Mouse (Mus musculus) midbrain, postnatal 0 days (tissue): Measurements from ENCODE around the gene Csrnp1. TPM values are rescaled to one million over a fixed set of nuclear protein-coding genes. Genes with fewer than 3 reads are reported as not detected.

Experiments used
- ATAC-seq: fragments of 200-750 bp; cut with Nextera tagmentation; 2 replicates; pipeline ENCODE4 v1.8.0; 2017; ENCODE audit warnings: moderate number of reproducible peaks, mild to moderate bottlenecking, moderate TSS enrichment, moderate library complexity; ENCODE audit not compliant: low FRiP score
- DNase-seq: peaks from one replicate; pipeline ENCODE4 v3.0.0-alpha.2; 2015; ENCODE audit warnings: low spot score
- H3K27ac ChIP-seq: fragments of 300-500 bp; sonication (generic); 2 replicates; pipeline ENCODE4 v1.5.1; 2014; ENCODE audit warnings: low read depth, mild to moderate bottlenecking, low read length, mixed read lengths
- H3K27me3 ChIP-seq: fragments of 300-500 bp; sonication (generic); 2 replicates; pipeline ENCODE4 v1.6.1; 2014; ENCODE audit warnings: low read length, control low read depth, mixed read lengths; ENCODE audit not compliant: insufficient read depth
- H3K36me3 ChIP-seq: fragments of 300-500 bp; sonication (generic); 2 replicates; pipeline ENCODE4 v1.6.1; 2014; ENCODE audit warnings: low read length, control low read depth, mixed read lengths; ENCODE audit not compliant: insufficient read depth
- H3K4me1 ChIP-seq: fragments of 300-500 bp; sonication (generic); 2 replicates; pipeline ENCODE4 v1.6.1; 2014; ENCODE audit warnings: mild to moderate bottlenecking, control low read depth, antibody characterized with exemption, low read length, mixed read lengths; ENCODE audit not compliant: insufficient read depth
- H3K4me2 ChIP-seq: fragments of 300-500 bp; sonication (generic); 2 replicates; pipeline ENCODE4 v1.6.1; 2014; ENCODE audit warnings: low read depth, mild to moderate bottlenecking, low read length, mixed read lengths; ENCODE audit not compliant: poor library complexity, severe bottlenecking
- H3K4me3 ChIP-seq: fragments of 300-500 bp; sonication (generic); 2 replicates; pipeline ENCODE4 v1.5.1; 2014; ENCODE audit warnings: low read depth, mild to moderate bottlenecking, low read length, moderate library complexity
- H3K9ac ChIP-seq: fragments of 300-500 bp; sonication (generic); replicated peaks from 2 replicates; pipeline ENCODE4 v1.6.1; 2014; ENCODE audit warnings: mild to moderate bottlenecking, low read length, moderate library complexity, mixed read lengths; ENCODE audit not compliant: poor library complexity, severe bottlenecking
- H3K9me3 ChIP-seq: fragments of 300-500 bp; sonication (generic); 2 replicates; pipeline ENCODE4 v1.6.1; 2016; ENCODE audit warnings: low read length, control low read depth
- CTCF ChIP-seq: IDR thresholded peaks from 2 replicates; pipeline ENCODE4 v1.5.1; 2016; ENCODE audit warnings: antibody characterized with exemption, mild to moderate bottlenecking
- WGBS: fragments of 180-500 bp; shearing (Covaris S2); extraction: QIAGEN DNeasy Blood & Tissue Kit; methylation state at CpG from one replicate; pipeline ENCODE4 v1.1.7; 2014; 5-methylcytosine and 5-hydroxymethylcytosine counted together
- polyA plus RNA-seq: library from polyadenylated mRNA; unstranded; fragments of >200 nt; fragmentation: Nextera tagmentation; extraction: Ambion mirVana; gene quantifications from 2 replicates; pipeline ENCODE4 v1.2.1, GENCODE M21; 2015
- total RNA-seq: library from RNA; depleted of rRNA; stranded (reverse); fragments of >200 nt; gene quantifications from 2 replicates; pipeline ENCODE4 v1.2.3, GENCODE M21; 2014

Gene Csrnp1
- total and polyA plus RNA-seq, 2 experiments from 2014 or later: 1.1 to 1.7 TPM

- Histone ChIP-seq H3K36me3 (peaks cover 3% of the 10 kb centered on the region; the same call in 1 of the 2 replicates), H3K4me1 (0 out of 2 replicates have a peak, but pooled peaks cover 11% of the 10 kb centered on the region), H3K9me3 (no peaks in the 10 kb centered on the region), H3K27me3 (no peaks in the 10 kb centered on the region), H3K9ac (no peak overlapping the region), H3K27ac (no peak overlapping the region), H3K4me3 (no peak overlapping the region), H3K4me2 (no peak overlapping the region)
- DNase-seq (peak; percentile 49), ATAC-seq (no peak)
- 30% methylated on average over 5 of the region's 5 CpGs for WGBS
- no peak for TF ChIP-seq CTCF
Measured at GRCm38 (mm10) chr9:119977557-119978060, 6.8 kb downstream of the Csrnp1 start.

DNA sequence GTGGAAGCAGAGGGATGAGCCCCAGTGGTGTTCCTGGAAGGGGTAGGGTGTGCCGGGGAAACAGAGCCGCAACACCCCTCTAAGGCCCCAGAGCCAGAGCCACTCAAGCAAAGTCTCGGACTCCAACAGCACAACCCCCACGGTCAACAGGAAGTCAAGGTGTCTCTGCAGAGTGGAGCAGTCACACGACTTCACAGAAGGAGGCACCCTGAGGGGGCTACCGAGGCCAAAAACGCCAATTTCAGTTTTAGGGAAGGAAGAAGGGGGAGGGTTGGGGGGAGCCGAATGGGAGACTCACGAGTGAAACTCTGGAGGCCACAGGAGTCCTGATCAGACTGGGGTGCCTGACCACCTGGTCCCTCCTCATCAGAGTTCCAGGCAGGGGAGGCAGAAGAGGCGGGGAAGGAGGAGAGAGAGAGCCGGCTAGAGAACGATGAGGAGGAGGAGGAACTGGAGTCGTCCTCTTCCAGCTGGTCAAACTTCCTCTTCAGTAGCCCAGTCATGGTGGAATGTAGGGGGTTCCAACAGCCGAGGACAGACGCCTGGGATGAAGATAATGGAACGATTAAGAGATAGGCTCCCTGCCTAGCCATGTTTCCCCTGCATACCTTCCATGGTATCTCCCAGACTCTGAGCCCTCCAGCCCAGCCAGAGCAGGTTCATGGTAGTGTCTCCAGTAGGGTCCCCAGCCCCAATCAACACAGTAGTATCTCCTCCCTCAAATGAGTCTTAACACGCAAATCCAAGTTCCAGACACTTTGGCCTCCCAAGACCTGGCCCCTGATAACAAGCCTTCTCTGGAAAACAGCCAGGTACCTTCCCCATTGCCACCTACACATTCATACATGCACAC is 7.5 kb downstream of the Csrnp1 start:
- no peak overlapping the region for H3K27ac ChIP-seq
- no peak for TF ChIP-seq CTCF
- no peaks in the 10 kb centered on the region for H3K9me3 ChIP-seq
- H3K4me2 ChIP-seq: no peak overlapping the region
- 65% methylated on average over 17 of the region's 17 CpGs for WGBS
- no peaks in the 10 kb centered on the region for H3K27me3 ChIP-seq
- peaks cover 3% of the 10 kb centered on the region; the same call in 1 of the 2 replicates for H3K36me3 ChIP-seq
- H3K4me3 ChIP-seq: no peak overlapping the region
- H3K9ac ChIP-seq: no peak overlapping the region
- 0 out of 2 replicates have a peak, but pooled peaks cover 6% of the 10 kb centered on the region for H3K4me1 ChIP-seq
- DNase-seq (no peak), ATAC-seq (no peak)

DNA sequence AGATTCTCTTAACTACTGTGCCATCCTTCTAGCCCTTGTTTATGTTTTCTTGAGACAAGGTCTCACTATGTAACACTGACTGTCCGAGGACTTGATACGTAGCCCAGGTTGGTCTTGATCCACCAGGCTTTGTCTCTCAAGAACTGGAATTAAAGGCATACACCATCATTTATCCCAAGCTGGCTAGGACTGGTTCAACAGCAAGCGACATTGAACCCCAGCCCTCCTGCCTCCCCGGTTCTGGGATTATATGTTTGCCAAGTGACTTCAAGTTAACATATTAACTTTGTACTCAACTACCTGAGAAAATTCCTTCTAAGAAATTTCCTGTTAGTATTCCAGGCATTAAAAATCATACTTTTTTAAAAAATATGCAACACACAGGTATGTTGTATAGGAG is 9.2 kb downstream of the Csrnp1 start:
- peaks cover 3% of the 10 kb centered on the region; the same call in 1 of the 2 replicates for H3K36me3 ChIP-seq
- H3K9ac ChIP-seq: no peak overlapping the region
- no peaks in the 10 kb centered on the region for H3K9me3 ChIP-seq
- H3K27me3 ChIP-seq: no peaks in the 10 kb centered on the region
- TF ChIP-seq CTCF: no peak
- H3K4me2 ChIP-seq: no peak overlapping the region
- no peak overlapping the region for H3K27ac ChIP-seq
- DNase-seq: no peak
- H3K4me1 ChIP-seq: no peaks in the 10 kb centered on the region
- H3K4me3 ChIP-seq: no peak overlapping the region
- ATAC-seq: no peak
- 95% methylated on average over 4 of the region's 4 CpGs for whole genome bisulfite sequencing

- Histone ChIP-seq H3K9ac (no peak overlapping the region), H3K4me3 (no peak overlapping the region), H3K36me3 (peaks cover 3% of the 10 kb centered on the region; the same call in 1 of the 2 replicates), H3K4me2 (no peak overlapping the region), H3K4me1 (no peaks in the 10 kb centered on the region), H3K27ac (no peak overlapping the region), H3K27me3 (no peaks in the 10 kb centered on the region), H3K9me3 (no peaks in the 10 kb centered on the region)
- 78% methylated on average over 5 of the region's 5 CpGs for WGBS
- no peak for DNase-seq
- no peak for ATAC-seq
- TF ChIP-seq CTCF: 0 out of 2 replicates have a peak, but pooled peaks have one; percentile 16
Measured at GRCm38 (mm10) chr9:119974609-119975008, 9.8 kb downstream of the Csrnp1 start.

- Histone ChIP-seq H3K4me1 (no peaks in the 10 kb centered on the region), H3K9me3 (no peaks in the 10 kb centered on the region), H3K36me3 (peaks cover 3% of the 10 kb centered on the region; the same call in 1 of the 2 replicates), H3K9ac (no peak overlapping the region), H3K4me3 (no peak overlapping the region), H3K27ac (no peak overlapping the region), H3K4me2 (no peak overlapping the region), H3K27me3 (no peaks in the 10 kb centered on the region)
- whole genome bisulfite sequencing: 91% methylated on average over 27 of the region's 27 CpGs
- DNase-seq (no peak), ATAC-seq (no peak)
- peak; percentile 45 for TF ChIP-seq CTCF
Measured at GRCm38 (mm10) chr9:119973869-119974520, 10.5 kb downstream of the Csrnp1 start.

DNA sequence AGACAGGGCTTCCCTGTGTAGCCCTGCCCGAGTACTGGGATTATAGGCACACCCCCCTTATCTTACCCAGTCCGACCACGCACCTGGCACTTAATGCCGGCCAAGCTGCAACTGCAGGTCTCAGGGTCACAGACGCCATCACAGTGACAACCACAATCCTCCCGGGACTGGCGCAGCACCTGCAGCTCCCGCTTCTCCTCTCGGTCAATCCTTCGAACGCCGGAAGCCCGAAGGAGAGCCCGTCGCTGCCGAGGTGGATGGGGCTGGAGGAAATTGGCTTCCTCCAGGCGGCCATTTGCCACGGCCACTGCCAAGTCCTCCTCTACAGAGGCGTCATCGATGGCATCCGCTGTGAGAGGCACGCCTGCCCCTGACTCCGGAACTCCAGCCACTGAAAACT is 11.2 kb downstream of the Csrnp1 start:
- H3K4me3 ChIP-seq: no peak overlapping the region
- H3K9me3 ChIP-seq: no peaks in the 10 kb centered on the region
- H3K4me2 ChIP-seq: no peak overlapping the region
- no peak for TF ChIP-seq CTCF
- ATAC-seq (no peak), DNase-seq (no peak)
- H3K27me3 ChIP-seq: no peaks in the 10 kb centered on the region
- no peaks in the 10 kb centered on the region for H3K4me1 ChIP-seq
- H3K36me3 ChIP-seq: peaks cover 3% of the 10 kb centered on the region; the same call in 1 of the 2 replicates
- H3K9ac ChIP-seq: no peak overlapping the region
- no peak overlapping the region for H3K27ac ChIP-seq
- WGBS: 90% methylated on average over 23 of the region's 23 CpGs
